Mouse (Mus musculus) E14TG2a.4 (cell line): Measurements from ENCODE around the gene Epha8.

ENCODE experiments used
- H3K27me3 ChIP-seq: 2 replicates; pipeline ENCODE4 v1.6.1; 2014; ENCODE audit warnings: low read length, control low read depth; ENCODE audit not compliant: insufficient read depth
- H3K36me3 ChIP-seq: 2 replicates; pipeline ENCODE4 v1.6.1; 2014; ENCODE audit warnings: low read length, control low read depth; ENCODE audit not compliant: insufficient read depth
- H3K4me1 ChIP-seq: replicated peaks from 2 replicates; pipeline ENCODE4 v1.6.1; 2014; ENCODE audit warnings: low read depth, low read length, control low read depth
- H3K4me3 ChIP-seq: replicated peaks from 2 replicates; pipeline ENCODE4 v1.5.1; 2014; ENCODE audit warnings: mild to moderate bottlenecking, low read length
- H3K9me3 ChIP-seq: 2 replicates; pipeline ENCODE4 v1.6.1; 2014; ENCODE audit warnings: low read length, control low read depth
- CTCF ChIP-seq: conservative IDR thresholded peaks from 2 replicates; pipeline ENCODE4 v1.5.1; 2014; ENCODE audit warnings: low read length
- NANOG ChIP-seq: IDR thresholded peaks from 2 replicates; pipeline ENCODE4 v1.6.1; 2014; ENCODE audit warnings: borderline replicate concordance, low read length, mixed read lengths
- POU5F1 ChIP-seq: IDR thresholded peaks from 2 replicates; pipeline ENCODE4 v1.6.1; 2014; ENCODE audit warnings: low read length, borderline replicate concordance

Gene Epha8

DNA sequence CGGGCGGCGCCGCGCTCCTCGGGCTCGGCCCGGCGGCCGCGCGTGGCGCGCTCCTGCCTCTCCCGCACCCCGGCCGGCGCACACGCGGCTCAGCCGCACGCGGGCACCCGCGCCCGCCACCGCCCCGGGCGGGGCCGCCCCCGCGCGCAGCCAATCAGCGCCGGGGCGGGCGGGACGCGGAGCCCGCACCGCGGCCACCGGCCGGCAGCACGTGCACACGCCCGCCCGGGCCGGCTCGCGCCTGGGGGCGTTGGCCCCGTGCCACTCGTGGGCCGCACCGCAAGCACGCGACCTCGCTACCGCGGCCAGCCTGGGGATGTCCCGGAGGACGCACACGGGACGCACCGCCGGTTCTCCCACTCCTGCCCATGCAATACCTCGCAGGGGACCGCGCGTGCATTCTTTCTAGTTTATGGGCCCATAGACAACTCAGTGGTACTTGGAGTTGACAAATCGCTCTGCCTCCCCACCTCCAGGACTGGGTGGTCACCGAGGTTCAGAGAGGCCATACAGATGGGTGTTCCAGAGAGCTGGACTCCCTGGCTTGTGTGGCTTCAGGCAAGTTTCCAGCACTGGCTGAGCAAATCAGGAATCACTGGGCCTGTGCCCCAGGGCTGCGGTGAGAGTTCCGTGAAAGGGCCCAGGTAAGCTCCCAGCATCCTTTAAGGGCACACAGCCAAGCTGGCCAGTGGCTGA is at the start of gene Epha8:
Gene Epha8, minus strand, starts transcription at position 66 of the 696 bp plus-strand sequence.
- Histone ChIP-seq H3K4me3 (peak within 1 kb of the TSS; percentile 73), H3K4me1 (peaks cover 19% of the 10 kb centered on the region), H3K36me3 (no peaks in the 10 kb centered on the region), H3K9me3 (no peaks in the 10 kb centered on the region), H3K27me3 (peaks cover 85% of the 10 kb centered on the region)
- TF ChIP-seq NANOG (no peak), POU5F1 (no peak), CTCF (no peak)

DNA sequence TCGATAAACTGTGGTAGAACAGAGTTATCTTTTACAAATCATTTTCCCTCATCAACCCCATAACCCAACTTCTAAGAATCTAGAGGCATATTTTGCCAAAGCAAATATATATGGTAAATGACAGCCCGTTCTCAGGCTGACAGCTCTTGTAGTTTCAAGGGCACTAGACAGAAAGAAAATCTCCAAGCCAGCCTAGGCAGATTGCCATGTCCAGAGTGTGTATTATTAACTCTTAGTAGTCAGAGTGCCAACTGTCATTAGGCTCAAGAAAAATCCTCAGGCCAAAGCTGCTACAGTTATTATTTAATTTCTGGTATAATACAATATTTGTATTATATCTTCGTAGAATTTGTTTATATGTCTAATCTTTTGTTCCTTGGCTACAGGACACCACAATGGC is 45.2 kb upstream of the Epha8 start:
- Histone ChIP-seq H3K36me3 (peaks cover 68% of the 10 kb centered on the region), H3K9me3 (no peaks in the 10 kb centered on the region), H3K4me3 (no peak overlapping the region), H3K4me1 (no peaks in the 10 kb centered on the region), H3K27me3 (no peaks in the 10 kb centered on the region)
- TF ChIP-seq POU5F1 (no peak), CTCF (no peak), NANOG (no peak)

DNA sequence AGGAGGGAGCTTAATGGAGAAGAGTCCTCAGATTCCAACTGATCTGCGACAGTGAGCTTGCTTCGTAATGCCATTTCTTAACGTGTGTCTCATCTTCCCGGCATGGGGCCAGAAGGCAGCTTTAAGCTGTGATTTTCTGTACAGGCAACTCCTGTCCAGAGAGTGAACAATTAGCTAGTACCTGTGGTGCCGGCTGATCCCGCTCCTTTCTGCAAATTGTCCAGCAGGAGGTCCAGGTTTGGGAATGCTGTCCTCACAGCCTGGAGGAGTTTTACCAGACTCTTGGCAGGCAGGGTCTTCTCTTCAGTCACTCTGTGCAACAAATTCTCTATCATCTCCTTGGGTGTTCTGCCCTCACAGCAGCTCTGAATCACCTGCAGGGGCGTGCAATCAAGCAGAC is 44.4 kb upstream of the Epha8 start:
- Histone ChIP-seq H3K9me3 (no peaks in the 10 kb centered on the region), H3K36me3 (peaks cover 69% of the 10 kb centered on the region), H3K4me3 (no peak overlapping the region), H3K27me3 (no peaks in the 10 kb centered on the region), H3K4me1 (no peaks in the 10 kb centered on the region)
- TF ChIP-seq NANOG, result no peak
- TF ChIP-seq POU5F1, result no peak
- no peak for TF ChIP-seq CTCF

DNA sequence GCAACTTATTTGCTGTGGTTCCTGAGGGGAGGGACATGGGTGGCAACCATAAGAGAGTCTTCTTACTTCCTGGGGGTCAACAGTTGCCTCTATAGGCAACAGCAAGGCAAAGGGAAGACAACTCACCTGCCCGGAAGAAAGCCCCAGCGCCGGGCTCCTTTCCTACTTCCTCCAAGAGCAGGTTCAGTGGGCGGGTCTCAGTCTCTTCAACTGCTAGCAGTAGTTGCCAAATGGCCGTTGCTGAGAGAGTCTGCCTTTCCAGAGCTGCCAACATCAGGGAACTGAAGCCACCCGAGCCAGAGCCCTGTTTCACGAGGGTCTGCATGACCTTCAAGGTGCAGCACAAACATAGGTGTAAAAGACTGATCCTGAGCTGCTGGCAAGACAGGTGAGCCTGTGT is 41.8 kb upstream of the Epha8 start:
- H3K4me3 ChIP-seq, result no peak overlapping the region
- TF ChIP-seq NANOG (no peak), CTCF (no peak), POU5F1 (no peak)
- no peaks in the 10 kb centered on the region for H3K27me3 ChIP-seq
- H3K9me3 ChIP-seq, result no peaks in the 10 kb centered on the region
- H3K36me3 ChIP-seq, result peaks cover 85% of the 10 kb centered on the region
- peaks cover 7% of the 10 kb centered on the region for H3K4me1 ChIP-seq

DNA sequence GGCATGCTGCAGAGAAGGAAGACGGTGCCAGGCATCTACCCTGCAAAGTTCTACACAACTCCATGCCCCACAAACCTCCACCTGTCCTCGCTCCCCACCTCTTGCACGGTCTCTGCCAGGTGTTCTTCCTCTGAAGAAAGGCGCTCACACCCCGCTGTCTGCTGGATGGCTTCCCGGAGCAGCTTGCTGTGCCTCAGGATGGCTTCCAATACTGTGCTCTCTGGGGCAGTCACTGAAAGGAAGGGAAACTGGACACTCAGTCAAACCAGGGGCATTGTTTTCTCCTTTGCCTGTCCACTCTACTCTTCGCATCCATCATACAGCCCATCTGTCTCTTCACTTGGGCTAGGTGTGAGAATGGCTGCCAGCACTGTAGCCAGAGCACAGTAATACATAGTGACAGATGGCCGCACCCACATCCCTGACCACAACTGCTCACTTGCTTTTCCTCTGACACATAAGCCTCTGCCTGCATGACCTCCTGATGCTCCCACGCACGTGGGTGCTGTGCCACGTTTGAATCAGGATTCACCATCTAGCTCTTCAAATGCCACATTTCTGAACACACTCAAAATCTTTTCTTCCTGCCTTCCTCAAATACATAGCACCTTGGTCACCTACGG is 41.2 kb upstream of the Epha8 start:
- H3K4me3 ChIP-seq, result no peak overlapping the region
- TF ChIP-seq NANOG (no peak), POU5F1 (no peak), CTCF (no peak)
- peaks cover 91% of the 10 kb centered on the region for H3K36me3 ChIP-seq
- no peaks in the 10 kb centered on the region for H3K27me3 ChIP-seq
- peaks cover 7% of the 10 kb centered on the region for H3K4me1 ChIP-seq
- H3K9me3 ChIP-seq, result no peaks in the 10 kb centered on the region

DNA sequence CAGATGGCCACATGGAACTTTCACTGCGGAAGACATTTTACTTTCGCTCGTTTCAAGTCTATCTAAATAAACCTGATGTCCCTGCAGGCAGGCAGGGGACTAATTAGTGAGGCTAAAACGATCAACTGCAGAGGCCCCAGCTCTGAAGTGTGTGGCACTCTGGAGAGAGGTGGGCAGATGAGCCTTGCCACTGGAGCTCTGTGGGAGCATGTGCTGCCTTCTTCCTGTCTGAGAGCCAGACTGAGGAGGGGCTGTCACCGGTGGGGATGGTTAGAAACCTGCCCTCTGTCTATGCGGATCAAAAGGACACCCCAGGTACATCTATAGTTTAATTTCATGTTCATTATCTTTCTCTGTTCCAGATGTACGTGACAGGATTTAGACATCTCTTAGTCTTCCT is 40.3 kb upstream of the Epha8 start:
- Histone ChIP-seq H3K36me3 (peaks cover 96% of the 10 kb centered on the region), H3K4me1 (peaks cover 7% of the 10 kb centered on the region), H3K4me3 (no peak overlapping the region), H3K27me3 (no peaks in the 10 kb centered on the region), H3K9me3 (no peaks in the 10 kb centered on the region)
- TF ChIP-seq NANOG, result no peak
- no peak for TF ChIP-seq POU5F1
- no peak for TF ChIP-seq CTCF

DNA sequence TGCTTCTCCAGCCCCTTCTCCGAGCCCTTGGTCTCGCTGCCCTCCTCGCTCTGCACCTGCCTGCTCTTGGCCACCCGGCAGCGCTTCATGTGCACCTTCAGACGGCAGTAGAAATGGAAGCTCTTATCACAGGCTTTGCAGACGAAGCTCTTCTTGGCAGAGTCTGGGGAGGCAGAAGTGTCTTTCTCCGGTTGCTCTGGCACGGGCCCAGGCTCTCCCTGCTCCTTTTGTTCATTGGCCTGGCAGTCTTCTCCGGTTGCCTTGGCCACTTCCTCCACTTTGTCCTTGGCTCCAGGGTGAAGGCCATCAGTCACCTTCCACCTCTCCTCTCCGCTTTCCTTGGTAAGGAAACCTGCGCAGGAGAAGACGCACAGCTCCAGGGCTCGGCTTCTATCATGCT is 38.7 kb upstream of the Epha8 start:
- Histone ChIP-seq H3K36me3 (peaks cover 99% of the 10 kb centered on the region), H3K4me1 (peaks cover 7% of the 10 kb centered on the region), H3K4me3 (no peak overlapping the region), H3K27me3 (no peaks in the 10 kb centered on the region), H3K9me3 (no peaks in the 10 kb centered on the region)
- no peak for TF ChIP-seq NANOG
- no peak for TF ChIP-seq POU5F1
- no peak for TF ChIP-seq CTCF

DNA sequence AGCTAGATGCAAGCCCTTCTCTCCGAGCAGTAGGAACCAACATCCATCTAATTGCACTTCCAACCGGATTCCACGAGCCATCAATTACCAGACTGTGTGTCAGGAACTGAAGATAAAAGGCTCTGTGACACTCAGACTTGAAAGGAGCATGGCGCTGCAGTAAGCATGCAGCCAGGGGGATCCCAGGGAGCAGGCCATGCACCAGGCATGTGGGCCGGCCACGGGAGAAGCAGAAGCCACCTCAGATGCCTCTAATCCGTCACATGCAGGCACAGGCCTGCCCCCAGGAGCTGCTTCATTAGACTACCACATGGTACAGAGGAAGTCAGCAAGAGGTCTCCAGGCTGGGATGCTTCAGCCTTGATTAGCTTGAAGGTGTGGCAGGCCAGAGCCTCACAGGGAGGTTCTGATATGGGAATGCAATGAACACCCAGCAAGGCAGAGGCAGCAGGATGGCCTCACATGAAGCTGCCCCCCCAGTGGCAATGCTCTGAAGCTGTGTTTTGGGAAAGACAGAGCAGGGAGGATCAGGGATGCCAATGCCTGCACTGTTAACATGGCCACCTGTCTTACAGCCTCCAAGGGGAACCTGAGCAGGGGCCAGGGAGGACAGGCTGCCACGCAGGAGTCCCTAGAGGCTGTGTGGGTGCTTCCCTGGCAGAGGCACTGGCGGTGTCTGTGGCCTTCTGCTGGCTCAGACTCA is 25.5 kb upstream of the Epha8 start:
- H3K4me3 ChIP-seq, result no peak overlapping the region
- H3K27me3 ChIP-seq, result 0 out of 2 replicates have a peak, but pooled peaks cover 2% of the 10 kb centered on the region
- TF ChIP-seq POU5F1, result no peak
- no peak for TF ChIP-seq NANOG
- TF ChIP-seq CTCF, result no peak
- H3K36me3 ChIP-seq, result peaks cover 41% of the 10 kb centered on the region
- no peaks in the 10 kb centered on the region for H3K9me3 ChIP-seq
- H3K4me1 ChIP-seq, result peaks cover 40% of the 10 kb centered on the region
